Mouse (Mus musculus): ENCODE data around the gene Lrrc39.

DNA sequence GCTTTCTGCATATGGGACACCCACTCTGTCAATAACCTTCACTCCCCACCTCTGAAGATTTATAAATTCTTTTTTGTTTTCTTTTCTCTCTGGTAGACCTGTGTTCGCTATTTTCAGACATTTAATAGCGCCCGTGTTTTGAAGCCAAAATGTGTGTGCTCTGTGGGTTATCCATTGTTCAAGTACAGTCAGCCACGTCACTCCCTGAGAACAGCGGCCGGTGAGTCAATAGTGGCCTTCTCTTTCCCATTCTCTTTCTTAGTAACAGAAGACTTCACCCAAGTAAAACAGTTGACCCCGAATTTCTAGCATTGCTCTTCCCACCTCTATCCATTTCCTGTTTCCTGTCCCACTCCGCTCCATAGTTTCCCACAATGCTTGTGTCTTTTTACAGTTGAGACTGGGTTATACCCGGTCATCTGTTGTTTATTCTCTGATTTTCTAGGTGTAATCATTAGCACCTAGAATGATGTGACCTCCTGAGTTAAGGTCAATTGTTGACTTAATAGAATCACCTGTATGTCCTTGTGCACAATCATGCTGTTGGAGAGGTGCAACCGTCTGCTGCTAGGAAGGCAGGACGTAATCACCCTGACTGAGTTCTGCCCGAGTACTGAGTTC lies 42.5 kb upstream of the Lrrc39 start:
- TF ChIP-seq CTCF (IDR thresholded peaks at IDR 0.05; ENCODE audit: low read depth) = no peak
- no peak for TF ChIP-seq EP300 (optimal IDR thresholded peaks at IDR 0.05)
